Mouse (Mus musculus) cerebellum, adult 8-10 months (tissue): ENCODE measurements around the gene Limch1.

ENCODE experiments used
- DNase-seq: peaks from one replicate; pipeline ENCODE4 v3.0.0; 2022

Gene Limch1

GRCm38 (mm10) chr5:66745390-66745995 is at the start of gene Limch1:
TSS of gene Limch1 (plus strand) at chr5:66745827.
- DNase-seq = peak; percentile 78

GRCm38 (mm10) chr5:66697119-66697518 is 48.5 kb upstream of the Limch1 start:
- DNase-seq = peak; percentile 70

DNA sequence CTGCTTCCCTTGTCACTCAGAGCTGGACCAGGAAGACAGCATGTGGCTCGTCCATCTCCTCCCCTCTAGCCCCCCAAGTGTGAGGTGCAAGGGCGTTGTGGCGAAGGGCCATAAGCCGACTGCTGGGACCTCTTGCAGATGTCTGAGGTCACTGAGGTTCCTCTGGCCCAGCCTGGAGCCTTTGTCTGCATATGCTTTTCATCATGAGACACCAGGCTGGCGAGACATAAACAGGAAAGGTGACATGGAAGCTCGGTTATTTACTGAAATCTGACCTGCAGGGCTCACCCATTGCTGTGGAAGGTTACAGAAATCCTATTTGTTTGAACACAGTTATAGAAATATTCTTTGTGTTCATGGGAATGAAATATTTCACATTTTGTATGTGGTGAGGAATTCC is 45.7 kb upstream of the Limch1 start:
- DNase-seq = no peak

GRCm38 (mm10) chr5:66701951-66702350 is 43.7 kb upstream of the Limch1 start:
- DNase-seq = no peak

GRCm38 (mm10) chr5:66703317-66704004 is 42.2 kb upstream of the Limch1 start:
- no peak for DNase-seq

- DNase-seq = no peak
These were observed 37.8 kb upstream of the Limch1 start for GRCm38 (mm10) chr5:66707859-66708258.

DNA sequence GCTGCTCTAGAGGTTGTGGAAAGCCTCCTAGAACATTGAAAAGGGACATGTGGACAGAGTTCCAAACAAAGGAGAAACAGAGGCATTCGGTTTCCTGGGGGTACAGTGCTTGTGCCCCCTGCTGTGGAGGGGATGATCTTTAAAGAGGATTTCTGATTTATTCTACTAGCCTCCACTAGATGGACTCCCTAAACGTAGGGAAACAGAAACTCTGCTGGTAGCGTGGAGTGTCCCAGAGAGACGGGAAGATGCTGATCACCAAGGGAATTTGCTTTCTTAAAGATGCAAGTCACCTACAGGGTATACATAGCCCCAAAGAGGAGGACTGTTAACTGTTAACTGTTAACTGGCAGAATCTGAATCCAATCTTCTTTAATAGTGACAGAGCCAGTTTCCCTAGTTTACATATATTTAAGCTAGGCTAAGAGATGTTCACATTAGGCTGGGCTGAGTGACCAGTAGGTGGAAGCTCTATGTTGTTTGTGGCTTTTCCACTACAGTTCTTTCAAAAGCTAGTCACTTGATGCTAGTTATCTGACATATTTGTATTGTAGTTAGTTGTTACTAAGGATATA is 35.1 kb upstream of the Limch1 start:
- peak; percentile 10 for DNase-seq

- DNase-seq = no peak
These were observed 32.8 kb upstream of the Limch1 start for GRCm38 (mm10) chr5:66712801-66713200.

GRCm38 (mm10) chr5:66715498-66715931 is 30.1 kb upstream of the Limch1 start:
- DNase-seq = no peak

GRCm38 (mm10) chr5:66717931-66718330 is 27.7 kb upstream of the Limch1 start:
- DNase-seq = no peak

DNA sequence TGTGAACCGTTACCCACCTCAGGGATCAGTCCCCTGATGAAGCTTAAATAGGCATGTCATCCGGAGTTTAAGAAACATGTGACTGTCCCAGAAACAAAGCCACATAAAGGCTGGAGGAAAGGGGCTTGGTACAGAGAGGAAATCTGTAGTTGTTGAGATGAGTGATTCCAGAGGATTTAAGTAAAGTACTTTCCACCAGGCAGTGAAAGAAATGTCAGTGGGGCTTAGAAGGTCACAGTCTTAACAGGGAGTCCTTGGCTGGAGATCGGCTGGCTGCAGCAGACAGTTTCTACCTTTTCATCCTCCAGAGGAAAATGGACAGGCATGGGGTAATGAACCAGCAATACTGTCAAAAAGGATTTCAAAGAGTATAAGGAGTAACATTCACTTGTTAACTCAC is 27.2 kb upstream of the Limch1 start:
- DNase-seq = no peak

DNA sequence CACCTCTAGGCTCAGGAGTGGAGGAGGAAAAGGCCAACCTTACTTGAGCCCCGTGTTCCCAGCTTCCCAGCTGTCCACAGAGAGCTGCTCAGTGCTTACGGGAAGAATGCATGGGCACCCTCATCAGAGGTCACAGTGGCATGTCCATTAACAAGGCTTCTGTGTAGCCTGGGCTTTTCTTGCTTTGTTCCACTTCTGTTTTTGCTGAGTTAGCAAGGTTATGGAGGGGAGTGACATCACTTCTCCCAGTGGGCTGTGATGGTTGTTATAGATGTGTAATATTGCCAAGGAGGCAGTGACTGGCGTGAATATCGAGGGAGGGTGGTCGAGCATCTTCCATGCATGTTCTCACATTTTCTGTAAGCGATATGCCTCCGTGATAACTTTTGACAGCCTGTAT is 26.7 kb upstream of the Limch1 start:
- no peak for DNase-seq

- DNase-seq = no peak
These were observed 24.7 kb upstream of the Limch1 start for GRCm38 (mm10) chr5:66720921-66721320.

DNA sequence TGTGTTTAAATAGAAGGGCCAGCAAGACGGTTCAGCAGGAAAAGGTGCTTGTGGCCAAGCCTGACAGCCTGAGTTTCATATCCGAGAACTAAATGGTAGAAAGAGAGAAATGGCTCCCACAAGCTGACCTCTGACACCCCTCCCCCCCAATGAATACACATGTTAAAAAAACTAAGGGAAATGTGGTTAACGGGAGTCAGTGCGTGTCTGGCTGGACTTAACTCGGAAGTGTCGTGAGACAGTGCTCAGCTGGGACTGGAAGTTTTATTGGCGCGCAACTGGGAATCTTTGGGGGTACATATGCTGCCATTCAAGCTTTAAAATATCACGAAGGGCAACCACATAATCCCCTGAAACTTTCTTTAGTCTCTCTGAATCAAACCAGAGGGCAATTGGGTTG is 23.0 kb upstream of the Limch1 start:
- DNase-seq = no peak

GRCm38 (mm10) chr5:66723037-66723436 is 22.6 kb upstream of the Limch1 start:
- no peak for DNase-seq

- DNase-seq = no peak
These were observed 22.0 kb upstream of the Limch1 start for GRCm38 (mm10) chr5:66723626-66724025.

- DNase-seq = no peak
These were observed 16.3 kb upstream of the Limch1 start for GRCm38 (mm10) chr5:66729306-66729705.

GRCm38 (mm10) chr5:66730621-66731301 is 14.9 kb upstream of the Limch1 start:
- no peak for DNase-seq

GRCm38 (mm10) chr5:66731302-66731697 is 14.3 kb upstream of the Limch1 start:
- no peak for DNase-seq

- no peak for DNase-seq
These were observed 12.1 kb upstream of the Limch1 start for GRCm38 (mm10) chr5:66733556-66733955.

GRCm38 (mm10) chr5:66739376-66739775 is 6.3 kb upstream of the Limch1 start:
- DNase-seq = no peak

GRCm38 (mm10) chr5:66745996-66746681 is 512 bp downstream of the Limch1 start:
- DNase-seq = peak; percentile 84

DNA sequence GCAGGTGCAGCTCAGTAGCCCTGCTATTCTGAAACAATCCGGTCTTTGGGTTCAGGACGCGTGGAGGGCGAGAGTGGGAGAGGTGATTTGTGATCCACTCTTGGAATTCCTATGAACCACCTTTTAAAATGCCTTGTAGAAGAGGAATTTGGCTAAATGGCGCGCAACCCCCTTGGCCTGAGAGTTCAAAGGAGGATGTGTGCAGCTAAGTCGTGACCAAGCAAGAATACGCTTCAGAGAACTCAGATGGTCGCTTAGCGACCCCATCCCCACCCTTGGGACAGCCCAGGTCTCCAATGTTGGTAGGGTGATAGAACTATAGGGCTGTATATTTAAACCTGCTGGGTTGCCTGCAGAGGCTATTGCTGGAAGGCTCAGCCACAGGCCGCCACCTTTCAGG is 1.1 kb downstream of the Limch1 start:
- no peak for DNase-seq
